Mouse (Mus musculus) forebrain, embryonic 11.5 days (tissue): ENCODE measurements around the gene Il33. TPM values are rescaled to one million over a fixed set of nuclear protein-coding genes. Genes with fewer than 3 reads are reported as not detected.

Experiments
- ATAC-seq: fragments of 200-750 bp; cut with Nextera tagmentation; replicated peaks from 2 replicates; pipeline ENCODE4 v1.8.0; 2017; ENCODE audit warnings: moderate TSS enrichment; ENCODE audit not compliant: low FRiP score
- DNase-seq: peaks from one replicate; pipeline ENCODE4 v3.0.0-alpha.2; 2017; ENCODE audit warnings: low spot score
- H3K27ac ChIP-seq: fragments of 300-500 bp; sonication (generic); 2 replicates; pipeline ENCODE4 v1.5.1; 2014; ENCODE audit warnings: low read depth, low read length
- H3K27me3 ChIP-seq: fragments of 300-500 bp; sonication (generic); 2 replicates; pipeline ENCODE4 v1.6.1; 2014; ENCODE audit warnings: mild to moderate bottlenecking, low read length, mixed read lengths; ENCODE audit not compliant: control insufficient read depth, insufficient read depth
- H3K36me3 ChIP-seq: fragments of 300-500 bp; sonication (generic); 2 replicates; pipeline ENCODE4 v1.6.1; 2014; ENCODE audit warnings: mild to moderate bottlenecking, low read length, moderate library complexity, mixed read lengths; ENCODE audit not compliant: control insufficient read depth, insufficient read depth
- H3K4me1 ChIP-seq: fragments of 300-500 bp; sonication (generic); replicated peaks from 2 replicates; pipeline ENCODE4 v1.6.1; 2014; ENCODE audit warnings: low read length, mixed read lengths; ENCODE audit not compliant: control insufficient read depth, insufficient read depth
- H3K4me2 ChIP-seq: fragments of 300-500 bp; sonication (generic); 2 replicates; pipeline ENCODE4 v1.6.1; 2014; ENCODE audit warnings: low read depth, mild to moderate bottlenecking, low read length, moderate library complexity, mixed read lengths; ENCODE audit not compliant: severe bottlenecking
- H3K4me3 ChIP-seq: fragments of 300-500 bp; sonication (generic); 2 replicates; pipeline ENCODE4 v1.5.1; 2014; ENCODE audit warnings: low read depth, low read length
- H3K9ac ChIP-seq: fragments of 300-500 bp; sonication (generic); 2 replicates; pipeline ENCODE4 v1.6.1; 2014; ENCODE audit warnings: low read length
- H3K9me3 ChIP-seq: fragments of 300-500 bp; sonication (generic); 2 replicates; pipeline ENCODE4 v1.6.1; 2016; ENCODE audit warnings: low read length, mixed read lengths; ENCODE audit not compliant: control insufficient read depth
- WGBS: fragments of 180-500 bp; shearing (Covaris S2); extraction: QIAGEN DNeasy Blood & Tissue Kit; methylation state at CpG from one replicate; pipeline ENCODE4 v1.1.7; 2014; 5-methylcytosine and 5-hydroxymethylcytosine counted together
- polyA plus RNA-seq: library from polyadenylated mRNA; unstranded; fragments of >200 nt; fragmentation: Nextera tagmentation; extraction: Ambion mirVana; gene quantifications from 2 replicates; pipeline ENCODE4 v1.2.1, GENCODE M21; 2014

The Il33 gene
- polyA plus RNA-seq, 1 experiment from 2014 or later: 0.53 TPM

DNA sequence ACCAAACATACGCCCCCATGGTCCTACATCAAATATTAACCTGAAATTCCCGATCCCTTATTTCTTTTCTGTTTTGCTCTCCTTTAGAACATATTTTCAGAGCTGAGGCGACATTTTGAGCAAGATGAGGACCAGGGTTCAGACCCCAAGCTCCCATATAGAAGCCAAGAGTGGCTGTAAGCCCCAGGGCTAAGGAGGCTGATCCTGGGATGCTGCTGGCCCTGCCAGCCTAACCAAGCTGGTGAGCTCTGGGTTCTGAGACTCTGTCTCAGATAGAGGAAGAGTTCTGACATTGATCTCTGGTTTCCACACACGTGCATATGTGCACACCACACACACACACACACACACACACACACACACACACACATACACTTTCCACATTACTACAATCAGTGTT, 36.0 kb downstream of the Il33 start:
- Histone ChIP-seq H3K4me3 (no peak overlapping the region), H3K36me3 (no peaks in the 10 kb centered on the region), H3K4me1 (no peaks in the 10 kb centered on the region), H3K4me2 (no peak overlapping the region), H3K27ac (no peak overlapping the region), H3K9ac (no peak overlapping the region), H3K27me3 (no peaks in the 10 kb centered on the region), H3K9me3 (no peaks in the 10 kb centered on the region)
- ATAC-seq: no peak
- no peak for DNase-seq
- WGBS: 80% methylated on average over 4 of the region's 4 CpGs

DNA sequence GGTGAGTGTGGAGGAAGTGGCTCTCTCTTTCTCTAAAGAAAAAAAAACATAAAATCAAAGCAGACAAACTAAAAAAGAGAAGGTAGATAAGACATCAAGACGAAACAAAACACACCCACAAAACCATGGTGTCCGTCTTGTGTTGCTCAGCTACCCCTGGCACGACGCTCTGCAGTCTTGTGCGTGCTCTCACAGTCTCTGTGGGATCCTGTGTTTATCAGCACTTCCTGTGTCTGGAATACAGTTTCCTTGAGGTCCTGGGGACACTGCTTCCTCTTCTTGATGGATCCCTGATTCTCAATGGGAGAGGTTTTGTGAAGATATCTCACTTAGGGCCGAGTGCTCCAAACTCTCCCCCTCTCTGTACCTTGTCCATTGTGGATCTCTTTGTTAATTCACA, 36.9 kb downstream of the Il33 start:
- ATAC-seq (no peak), DNase-seq (no peak)
- no peak overlapping the region for H3K4me2 ChIP-seq
- no peak overlapping the region for H3K27ac ChIP-seq
- H3K36me3 ChIP-seq: no peaks in the 10 kb centered on the region
- no peaks in the 10 kb centered on the region for H3K4me1 ChIP-seq
- H3K9ac ChIP-seq: no peak overlapping the region
- no peaks in the 10 kb centered on the region for H3K9me3 ChIP-seq
- WGBS: 87% methylated on average over 6 of the region's 6 CpGs
- no peak overlapping the region for H3K4me3 ChIP-seq
- no peaks in the 10 kb centered on the region for H3K27me3 ChIP-seq

DNA sequence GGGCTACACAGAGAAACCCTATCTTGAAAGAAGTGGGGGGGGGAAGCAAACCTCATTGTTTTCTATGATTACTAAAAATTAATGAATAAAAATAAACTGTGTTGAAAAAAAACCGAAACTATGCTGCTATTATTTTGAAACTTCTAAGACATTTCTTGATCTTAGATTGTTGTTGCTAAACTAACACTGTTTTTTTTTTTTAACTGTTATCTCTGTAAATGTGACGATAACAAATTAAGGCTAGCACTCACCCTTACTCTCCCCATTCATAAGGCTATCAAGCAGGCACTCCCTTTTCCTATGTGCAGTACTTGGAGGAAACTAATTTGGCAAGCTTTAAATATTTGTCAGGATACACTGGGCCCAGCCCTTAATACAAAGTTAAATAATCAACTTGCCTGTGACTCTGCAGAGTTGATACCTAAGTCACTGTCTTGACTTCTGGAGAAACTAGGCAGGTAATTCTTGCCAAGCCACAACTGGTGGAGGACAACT, 38.7 kb downstream of the Il33 start:
- H3K9me3 ChIP-seq: no peaks in the 10 kb centered on the region
- H3K36me3 ChIP-seq: no peaks in the 10 kb centered on the region
- H3K27ac ChIP-seq: no peak overlapping the region
- WGBS: 88% methylated on average over 2 of the region's 2 CpGs
- no peak overlapping the region for H3K9ac ChIP-seq
- H3K4me2 ChIP-seq: no peak overlapping the region
- no peaks in the 10 kb centered on the region for H3K27me3 ChIP-seq
- ATAC-seq (no peak), DNase-seq (no peak)
- H3K4me3 ChIP-seq: no peak overlapping the region
- no peaks in the 10 kb centered on the region for H3K4me1 ChIP-seq

DNA sequence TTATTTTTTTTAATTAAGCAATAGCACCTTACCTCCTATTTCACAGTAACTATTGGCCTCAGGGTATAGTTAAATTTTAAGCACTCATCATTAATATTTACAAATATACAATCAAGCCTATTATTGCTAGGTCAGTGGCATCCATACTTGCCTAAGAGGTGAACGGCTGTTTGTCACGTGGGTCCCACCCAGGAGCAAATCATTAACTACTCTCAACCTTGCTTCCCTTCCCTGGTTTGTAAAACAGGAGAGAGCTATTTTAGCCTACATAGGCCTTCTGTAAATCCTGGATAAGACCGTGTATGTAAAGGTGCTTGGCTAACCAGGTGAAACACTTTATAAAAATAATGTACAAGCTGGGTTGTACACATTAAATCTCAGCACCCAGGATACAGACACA, 43.0 kb downstream of the Il33 start:
- 88% methylated on average over 3 of the region's 3 CpGs for WGBS
- no peak for DNase-seq
- no peaks in the 10 kb centered on the region for H3K36me3 ChIP-seq
- no peaks in the 10 kb centered on the region for H3K9me3 ChIP-seq
- no peak overlapping the region for H3K4me3 ChIP-seq
- H3K9ac ChIP-seq: no peak overlapping the region
- H3K4me1 ChIP-seq: no peaks in the 10 kb centered on the region
- ATAC-seq: no peak
- no peaks in the 10 kb centered on the region for H3K27me3 ChIP-seq
- no peak overlapping the region for H3K27ac ChIP-seq
- H3K4me2 ChIP-seq: no peak overlapping the region

DNA sequence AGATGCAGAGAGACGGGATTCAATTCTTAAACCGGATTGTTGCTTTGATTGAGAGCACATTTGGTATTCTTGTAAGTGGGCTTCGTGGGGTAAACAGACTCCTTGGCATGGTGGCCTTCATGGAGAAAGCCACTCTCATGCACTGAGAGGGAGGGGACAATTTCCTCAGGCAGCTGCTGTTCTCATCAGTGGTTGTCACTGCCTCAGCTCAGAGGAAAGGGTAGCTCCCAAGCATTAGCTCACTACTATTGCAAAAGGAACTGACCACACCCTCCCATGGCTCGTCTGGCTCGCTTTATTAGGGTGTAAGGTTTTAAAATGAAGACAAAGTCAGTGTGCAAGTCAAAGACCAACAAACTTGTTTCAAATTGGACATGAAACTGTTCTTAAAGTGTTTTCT, 48.5 kb downstream of the Il33 start:
- DNase-seq (no peak), ATAC-seq (no peak)
- no peak overlapping the region for H3K27ac ChIP-seq
- H3K4me1 ChIP-seq: no peaks in the 10 kb centered on the region
- H3K9me3 ChIP-seq: no peaks in the 10 kb centered on the region
- no peaks in the 10 kb centered on the region for H3K27me3 ChIP-seq
- 81% methylated on average over 5 of the region's 5 CpGs for WGBS
- no peak overlapping the region for H3K4me2 ChIP-seq
- no peak overlapping the region for H3K4me3 ChIP-seq
- H3K36me3 ChIP-seq: no peaks in the 10 kb centered on the region
- H3K9ac ChIP-seq: no peak overlapping the region

DNA sequence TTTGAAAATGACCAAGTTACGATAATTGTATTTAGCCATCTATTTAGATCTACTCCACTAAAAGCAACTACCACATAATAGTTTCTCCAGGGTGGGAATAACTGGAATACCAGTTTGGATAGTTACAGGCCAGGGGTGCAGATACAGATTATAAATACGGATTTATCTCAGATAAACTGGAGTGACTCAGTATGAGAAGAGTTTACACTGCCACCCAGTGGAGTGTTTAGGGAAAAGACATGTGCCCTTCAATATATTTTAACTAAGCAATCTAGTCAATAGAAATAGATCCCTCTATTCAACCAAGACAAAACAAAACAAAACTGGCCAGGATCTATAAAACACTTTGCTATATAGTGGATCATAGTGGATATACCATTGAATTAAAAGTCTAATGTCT, 53.9 kb downstream of the Il33 start:
- no peaks in the 10 kb centered on the region for H3K27me3 ChIP-seq
- ATAC-seq (no peak), DNase-seq (no peak)
- H3K36me3 ChIP-seq: no peaks in the 10 kb centered on the region
- no peak overlapping the region for H3K9ac ChIP-seq
- no peak overlapping the region for H3K27ac ChIP-seq
- no peak overlapping the region for H3K4me2 ChIP-seq
- no peaks in the 10 kb centered on the region for H3K9me3 ChIP-seq
- no peak overlapping the region for H3K4me3 ChIP-seq
- no peaks in the 10 kb centered on the region for H3K4me1 ChIP-seq
- 62% methylated on average over 2 of the region's 2 CpGs for WGBS

DNA sequence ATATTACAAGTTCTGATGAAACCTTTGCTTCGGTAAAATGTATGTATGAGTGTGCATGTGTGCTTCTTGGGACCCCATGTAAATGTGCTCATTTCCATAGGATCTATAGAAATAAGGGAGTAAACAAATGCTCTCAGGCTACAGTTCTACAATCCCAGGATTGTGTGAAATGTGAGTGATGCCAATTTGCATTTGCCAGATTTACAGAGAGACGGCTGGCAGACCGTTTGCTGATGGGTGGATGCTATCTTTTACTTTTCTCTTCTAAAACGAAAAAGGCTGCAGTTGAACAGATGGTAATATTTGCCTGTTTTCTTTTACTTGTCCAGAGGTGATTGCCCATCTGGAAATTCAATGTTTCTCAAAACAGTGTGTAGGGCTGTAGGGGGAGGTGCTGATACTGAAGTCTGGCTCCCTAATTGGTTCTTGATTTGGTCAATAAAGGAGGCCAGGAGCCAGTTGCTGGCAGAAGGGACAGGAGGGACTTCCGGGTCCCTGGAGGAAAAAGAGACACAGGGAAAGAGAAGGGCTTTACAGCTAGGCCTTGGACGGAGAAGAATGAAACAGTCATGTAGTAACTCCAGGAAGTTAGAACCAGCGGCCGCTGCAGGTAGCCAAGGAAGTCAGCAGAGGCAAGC, 54.7 kb downstream of the Il33 start:
- H3K27me3 ChIP-seq: no peaks in the 10 kb centered on the region
- ATAC-seq: no peak
- no peaks in the 10 kb centered on the region for H3K9me3 ChIP-seq
- no peaks in the 10 kb centered on the region for H3K36me3 ChIP-seq
- no peak overlapping the region for H3K4me2 ChIP-seq
- H3K27ac ChIP-seq: no peak overlapping the region
- no peak overlapping the region for H3K9ac ChIP-seq
- H3K4me3 ChIP-seq: no peak overlapping the region
- no peaks in the 10 kb centered on the region for H3K4me1 ChIP-seq
- WGBS: 83% methylated on average over 8 of the region's 8 CpGs
- DNase-seq: no peak

DNA sequence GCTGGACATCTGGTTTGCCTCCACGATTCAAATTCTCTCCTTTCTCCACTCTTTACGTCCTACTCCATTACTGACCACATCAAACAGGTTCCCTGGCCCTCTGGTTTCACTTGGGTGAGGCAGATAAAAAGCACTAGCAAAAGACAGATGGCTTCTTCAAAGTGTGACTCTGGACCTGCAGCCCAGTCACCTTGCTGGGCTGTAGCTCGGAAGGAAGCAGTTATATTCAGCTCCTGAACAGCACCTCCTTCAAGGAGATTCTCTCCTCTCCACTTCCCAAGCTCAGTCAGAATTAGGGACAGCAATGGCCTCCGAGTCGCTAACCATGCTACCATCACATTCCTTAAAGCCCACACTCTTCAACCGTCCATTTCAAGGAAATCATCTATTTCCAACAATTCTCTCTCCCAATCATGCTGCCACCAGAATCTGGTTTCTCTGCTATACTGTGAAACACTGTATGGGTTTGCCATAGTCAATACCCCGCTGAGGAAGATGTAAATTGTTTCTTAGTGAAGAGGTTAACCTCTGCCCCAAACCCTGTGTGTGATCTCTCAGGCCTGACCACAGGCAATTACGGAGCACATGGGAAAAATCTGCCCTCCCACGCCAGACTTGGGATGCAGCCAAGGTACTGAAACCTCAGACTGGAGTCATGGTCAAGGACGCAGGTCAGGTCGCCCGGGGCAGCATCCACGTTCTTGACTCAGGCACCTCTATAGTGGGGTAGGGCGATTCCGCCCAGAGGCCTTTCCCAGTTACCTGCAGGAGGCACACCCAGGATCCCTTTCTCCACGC, 59.5 kb downstream of the Il33 start:
- no peak for ATAC-seq
- Histone ChIP-seq H3K4me3 (no peak overlapping the region), H3K4me2 (no peak overlapping the region), H3K9me3 (no peaks in the 10 kb centered on the region), H3K4me1 (no peaks in the 10 kb centered on the region), H3K9ac (no peak overlapping the region), H3K36me3 (no peaks in the 10 kb centered on the region), H3K27ac (no peak overlapping the region), H3K27me3 (no peaks in the 10 kb centered on the region)
- 80% methylated on average over 16 of the region's 16 CpGs for WGBS
- DNase-seq: no peak
